Mouse (Mus musculus) gonadal fat pad, adult 2 months (tissue): ENCODE measurements around the gene Tmcc1. TPM values are rescaled to one million over a fixed set of nuclear protein-coding genes. Genes with fewer than 3 reads are reported as not detected.
"Not testable (repeated sequence)": the region's sequence is repeated elsewhere in the genome, so short reads cannot be mapped to it uniquely, and the experiment has no call there.

Experiments
- DNase-seq: peaks from one replicate; pipeline ENCODE4 v3.0.0-alpha.2; 2012; ENCODE audit warnings: low read depth
- polyA plus RNA-seq: library from polyadenylated mRNA; depleted of rRNA; stranded (reverse); fragments of >200 nt; gene quantifications from 2 replicates; pipeline ENCODE4 v1.2.3, GENCODE M21; 2012

Tmcc1 gene
- polyA plus RNA-seq, 1 experiment: 13.9 TPM

DNA sequence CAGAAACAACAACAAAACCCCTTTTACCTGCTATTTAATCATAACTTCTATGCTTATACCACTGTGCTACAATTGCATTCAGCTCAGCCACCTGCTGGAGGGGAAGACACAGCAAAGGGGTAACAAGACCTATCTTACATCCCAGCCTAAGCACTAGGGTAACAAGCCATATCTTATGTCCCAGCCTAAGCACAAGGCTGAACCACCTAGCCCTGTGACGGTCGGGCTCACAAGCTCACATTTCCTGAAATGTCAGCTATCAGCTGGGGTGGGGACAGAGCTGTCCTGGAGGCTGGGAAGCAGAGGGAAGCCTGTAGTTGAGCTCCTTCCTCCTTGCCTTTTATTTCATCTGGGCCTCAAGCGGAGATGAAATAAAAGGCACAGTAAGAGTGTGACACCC lies 115.7 kb downstream of the Tmcc1 start:
- DNase-seq: no peak

GRCm38 (mm10) chr6:116074892-116075291 lies 118.4 kb downstream of the Tmcc1 start:
- no peak for DNase-seq

DNA sequence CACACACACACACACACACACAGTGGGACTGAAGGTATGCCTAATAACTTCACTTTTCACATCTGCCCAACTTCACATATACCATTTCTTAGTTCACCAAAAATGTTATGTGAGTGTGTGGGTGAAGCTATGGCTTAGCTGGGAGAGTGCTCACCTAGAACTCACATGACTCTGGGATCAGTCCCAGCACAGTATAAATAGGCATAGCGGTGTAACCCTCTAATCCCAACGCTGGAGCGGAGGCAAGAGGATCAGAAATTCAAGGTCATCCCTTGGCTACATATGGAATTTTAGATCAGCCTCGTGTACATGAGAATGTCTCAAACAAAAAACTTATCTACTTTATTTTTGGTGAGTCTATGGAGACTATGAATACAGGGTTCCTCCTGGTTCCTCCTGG lies 119.7 kb downstream of the Tmcc1 start:
- no peak for DNase-seq

- peak; percentile 58 for DNase-seq
Observed at GRCm38 (mm10) chr6:116072746-116073261, 120.5 kb downstream of the Tmcc1 start.

DNA sequence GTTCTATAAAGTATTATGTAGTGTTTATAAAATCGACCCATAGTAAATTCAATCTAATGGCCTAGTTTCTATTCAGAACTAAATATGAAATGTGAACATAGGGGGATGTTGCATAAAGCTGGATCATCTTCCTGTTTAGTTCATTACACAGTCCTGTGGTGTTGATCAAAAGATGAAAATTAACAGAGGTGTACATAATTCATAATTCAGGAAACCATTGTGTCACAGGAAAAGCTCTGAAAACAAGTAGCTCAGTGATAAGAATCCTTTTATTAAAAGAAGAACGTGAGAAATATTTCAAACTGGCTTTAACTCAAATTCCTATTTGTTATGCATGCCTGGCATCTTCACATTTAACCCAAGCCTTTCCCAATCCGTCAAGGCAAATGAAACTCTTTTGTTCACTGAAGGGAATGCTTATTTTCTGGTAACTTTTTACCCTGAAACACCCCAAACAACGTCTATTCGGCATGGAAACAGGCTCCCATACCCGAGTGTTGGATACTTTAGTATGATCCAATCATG lies 121.0 kb downstream of the Tmcc1 start:
- no peak for DNase-seq

GRCm38 (mm10) chr6:116071781-116072180 lies 121.5 kb downstream of the Tmcc1 start:
- no peak for DNase-seq

- no peak for DNase-seq
Observed at GRCm38 (mm10) chr6:116070558-116070957, 122.7 kb downstream of the Tmcc1 start.

DNA sequence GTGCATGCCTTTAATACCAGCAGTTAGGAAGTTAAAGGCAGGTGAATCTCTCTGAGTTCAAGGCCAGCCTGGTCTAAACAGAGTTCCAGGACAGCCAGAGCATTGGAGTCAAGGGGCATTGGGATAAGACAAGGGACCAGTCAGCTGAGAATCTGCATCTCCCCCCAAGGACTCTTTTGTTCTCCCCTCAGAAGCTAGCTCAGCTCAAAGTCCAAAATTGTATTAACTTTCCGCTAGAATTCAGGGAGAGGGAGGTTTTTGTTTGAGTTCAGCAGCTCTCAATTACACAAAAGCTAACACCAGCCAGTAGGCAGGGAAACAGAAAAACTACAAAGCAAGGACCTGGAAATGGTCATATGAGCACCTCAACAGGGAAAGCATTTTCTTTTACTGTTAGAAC lies 129.8 kb downstream of the Tmcc1 start:
- DNase-seq: no peak

GRCm38 (mm10) chr6:116059542-116059941 lies 133.7 kb downstream of the Tmcc1 start:
- DNase-seq: not testable (repeated sequence)

GRCm38 (mm10) chr6:116058541-116059300 lies 134.6 kb downstream of the Tmcc1 start:
- no peak for DNase-seq

- DNase-seq: no peak
Observed at GRCm38 (mm10) chr6:116056676-116057264, 136.5 kb downstream of the Tmcc1 start.

GRCm38 (mm10) chr6:116055766-116056165 lies 137.5 kb downstream of the Tmcc1 start:
- no peak for DNase-seq

GRCm38 (mm10) chr6:116055001-116055471 lies 138.2 kb downstream of the Tmcc1 start:
- DNase-seq: no peak

DNA sequence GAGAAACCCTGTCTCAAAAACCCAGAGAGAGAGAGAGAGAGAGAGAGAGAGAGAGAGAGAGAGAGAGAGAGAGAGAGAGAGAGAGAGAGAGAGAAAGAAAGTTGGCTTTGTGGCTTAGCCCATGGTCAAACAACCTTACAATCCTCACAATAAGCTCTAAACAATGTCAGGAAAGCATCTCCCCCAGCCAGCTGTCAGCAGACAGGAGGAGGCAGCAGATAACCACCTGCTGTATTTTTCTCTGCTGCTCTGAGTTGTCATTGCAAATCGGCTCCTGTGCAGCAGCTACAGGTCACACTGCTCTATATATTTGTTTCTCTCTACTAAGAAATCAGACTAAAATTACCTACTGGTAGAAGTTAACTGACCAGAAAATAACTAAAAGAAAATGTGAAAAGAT lies 145.4 kb downstream of the Tmcc1 start:
- DNase-seq: no peak

- peak; percentile 47 for DNase-seq
Observed at GRCm38 (mm10) chr6:116047366-116047765, 145.9 kb downstream of the Tmcc1 start.

- no peak for DNase-seq
Observed at GRCm38 (mm10) chr6:116044039-116044438, 149.2 kb downstream of the Tmcc1 start.

GRCm38 (mm10) chr6:116038222-116038621 lies 155.1 kb downstream of the Tmcc1 start:
- no peak for DNase-seq

DNA sequence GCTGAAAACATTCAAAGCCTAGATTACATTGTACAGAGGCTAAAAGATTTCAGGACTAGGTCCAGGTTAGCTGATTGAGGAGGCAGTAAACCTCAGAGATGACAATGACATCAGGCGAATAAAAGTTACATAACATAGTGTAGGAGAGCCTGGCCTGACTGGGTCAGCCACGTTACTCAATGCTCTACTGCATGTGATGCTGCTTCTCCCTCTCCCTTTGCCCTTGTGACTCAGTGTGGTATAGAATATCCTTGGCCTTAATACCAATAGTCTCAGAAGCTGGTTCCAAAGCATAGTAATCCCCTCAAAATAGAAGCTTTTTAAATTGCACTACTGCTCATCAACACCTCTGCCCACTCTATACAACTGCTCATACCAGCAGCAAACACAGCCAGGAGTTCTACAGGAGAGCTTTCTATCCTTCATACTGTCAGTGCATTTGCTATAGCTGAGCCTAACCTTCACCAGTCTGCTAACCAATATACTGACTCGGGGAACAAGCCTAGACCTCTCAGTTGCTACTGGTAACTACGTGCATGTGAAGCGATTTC lies 155.9 kb downstream of the Tmcc1 start:
- no peak for DNase-seq

- no peak for DNase-seq
Observed at GRCm38 (mm10) chr6:116036555-116036954, 156.7 kb downstream of the Tmcc1 start.

DNA sequence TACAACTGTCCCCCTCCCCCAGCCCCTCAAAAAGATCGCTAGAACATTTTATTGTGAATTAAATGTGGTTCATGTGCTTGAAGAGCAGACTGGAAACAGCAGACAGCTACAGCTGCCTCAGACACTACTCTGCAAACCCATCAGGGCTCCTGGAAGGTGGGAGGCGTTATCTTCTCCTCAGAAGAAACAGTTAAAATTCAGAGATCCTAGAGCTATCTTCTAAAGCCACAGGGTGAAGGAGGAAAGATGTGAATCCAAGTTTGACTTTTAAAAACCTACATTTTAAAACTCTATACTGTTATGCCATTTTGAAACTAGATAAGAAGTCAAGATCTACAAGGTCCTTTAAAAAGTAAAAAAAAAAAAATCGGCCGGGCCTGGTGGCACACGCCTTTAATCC lies 162.2 kb downstream of the Tmcc1 start:
- DNase-seq: no peak

DNA sequence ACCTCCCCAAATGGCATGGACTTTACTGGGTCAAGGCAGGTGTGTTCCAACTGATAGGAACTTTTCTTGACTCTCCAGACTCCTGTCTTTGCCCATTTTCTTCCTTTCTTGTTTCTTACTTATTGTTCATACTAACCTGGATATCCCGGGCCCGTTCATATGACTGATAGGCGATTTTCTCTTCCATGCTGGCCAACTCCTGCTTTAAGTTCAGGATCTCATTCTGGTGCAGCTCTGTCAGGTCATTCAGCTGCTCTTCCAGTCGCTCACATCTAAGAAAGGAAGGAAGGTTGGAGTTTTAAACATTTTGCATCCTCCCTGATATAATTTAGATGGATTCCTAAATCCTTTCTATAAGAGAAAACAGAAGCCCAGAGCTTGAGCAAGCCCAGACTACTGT lies 168.6 kb downstream of the Tmcc1 start:
- DNase-seq: no peak

- no peak for DNase-seq
Observed at GRCm38 (mm10) chr6:116021961-116022485, 171.3 kb downstream of the Tmcc1 start.
